Mouse (Mus musculus): ENCODE data around the gene Caly. TPM values are rescaled to one million over a fixed set of nuclear protein-coding genes. Genes with fewer than 3 reads are reported as not detected.

The Caly gene
- total RNA-seq (2021) (1 to 10 TPM; 5.7 to 5.9 TPM), polyA plus RNA-seq (2012; rRNA removed) (13.9 and 21.2 TPM in 2 replicates)
- long read RNA-seq, transcript Caly-204 (6 exons, 975 nt): major isoform, 9 of 11 reads
- long read RNA-seq, partial matches to known transcripts: 0 of 11 reads
- long read RNA-seq, other reads (novel, unspliced or antisense): 1 of 11 reads

DNA sequence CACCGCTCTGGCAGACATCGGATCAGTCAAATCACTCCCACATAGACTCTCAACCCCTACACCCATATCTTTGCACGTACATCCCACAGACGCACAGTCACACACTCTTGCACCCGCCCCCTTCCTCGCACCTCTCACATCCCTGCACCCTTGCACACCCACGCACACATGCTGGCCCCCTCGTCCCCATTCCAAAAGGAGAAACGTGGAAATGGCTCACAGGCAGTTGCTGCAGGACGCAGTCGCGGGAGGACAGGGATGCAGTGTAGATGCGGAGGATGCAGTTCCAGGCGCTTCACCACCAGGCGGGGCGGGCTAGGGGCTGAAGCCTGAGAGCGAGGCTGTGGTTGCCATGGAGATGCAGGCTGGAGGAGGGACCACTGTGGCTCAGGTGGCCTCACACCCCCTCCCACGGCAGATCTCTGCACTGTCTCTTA, at the start of gene Caly:
TSS of gene Caly (minus strand) at position 307 of the 437 bp plus-strand sequence.
- DNase-seq: no peak

DNA sequence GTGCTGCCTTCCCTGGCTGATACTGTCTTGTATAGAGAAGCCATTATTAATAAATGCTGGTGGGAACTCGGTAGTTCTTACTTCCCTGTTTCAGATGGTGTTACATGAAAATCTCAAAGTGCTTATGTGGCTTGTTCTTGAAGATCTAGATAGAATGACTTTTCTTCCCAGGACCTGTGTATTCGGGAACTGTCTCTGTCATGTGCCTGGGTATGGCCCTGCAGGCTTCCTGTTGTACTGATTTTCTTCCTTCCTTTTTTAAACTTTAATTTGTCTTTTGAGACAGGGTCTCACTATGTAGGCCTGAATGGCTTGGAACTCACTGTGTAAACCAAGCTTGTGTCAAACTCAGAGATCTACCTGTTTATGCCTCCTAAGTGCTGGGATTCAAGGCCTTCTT, 45.6 kb upstream of the Caly start:
- no peak for DNase-seq

DNA sequence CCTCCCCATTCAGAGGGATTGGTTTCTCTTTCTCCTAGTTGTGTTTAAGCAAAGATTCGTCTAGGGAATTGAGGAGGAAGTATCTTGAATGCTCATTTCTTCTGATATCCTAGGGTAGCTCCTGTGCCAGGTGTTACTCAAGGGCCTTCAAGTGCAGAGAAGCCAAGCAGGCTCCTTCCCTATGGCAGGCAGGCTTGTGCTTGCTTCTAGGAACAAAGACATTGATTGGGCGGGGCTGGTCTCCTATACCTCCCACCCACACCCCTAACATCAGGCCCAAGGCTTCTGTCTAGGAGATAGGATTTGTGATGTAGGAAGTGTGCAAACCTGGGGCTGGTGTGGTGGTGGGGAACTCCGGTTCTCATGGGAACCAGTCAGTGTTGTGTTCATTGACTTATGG, 44.6 kb upstream of the Caly start:
- no peak for DNase-seq

DNA sequence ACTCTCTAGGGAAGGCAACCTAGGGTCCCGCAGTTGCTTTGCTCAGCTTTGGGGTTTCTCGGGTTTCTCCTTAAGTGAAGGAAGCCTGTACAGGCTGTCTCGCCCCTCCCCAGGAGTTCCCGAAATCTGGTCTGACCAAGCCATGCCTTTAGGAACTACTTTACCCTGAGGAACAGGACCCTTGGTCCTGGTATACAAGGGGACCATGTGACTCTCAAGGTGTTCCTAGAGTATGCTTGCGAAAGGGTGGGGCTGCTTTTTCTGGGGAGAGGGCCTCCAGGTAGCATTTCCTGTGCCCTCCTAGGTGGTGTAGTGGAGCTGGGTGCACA, 43.6 kb upstream of the Caly start:
- no peak for DNase-seq

DNA sequence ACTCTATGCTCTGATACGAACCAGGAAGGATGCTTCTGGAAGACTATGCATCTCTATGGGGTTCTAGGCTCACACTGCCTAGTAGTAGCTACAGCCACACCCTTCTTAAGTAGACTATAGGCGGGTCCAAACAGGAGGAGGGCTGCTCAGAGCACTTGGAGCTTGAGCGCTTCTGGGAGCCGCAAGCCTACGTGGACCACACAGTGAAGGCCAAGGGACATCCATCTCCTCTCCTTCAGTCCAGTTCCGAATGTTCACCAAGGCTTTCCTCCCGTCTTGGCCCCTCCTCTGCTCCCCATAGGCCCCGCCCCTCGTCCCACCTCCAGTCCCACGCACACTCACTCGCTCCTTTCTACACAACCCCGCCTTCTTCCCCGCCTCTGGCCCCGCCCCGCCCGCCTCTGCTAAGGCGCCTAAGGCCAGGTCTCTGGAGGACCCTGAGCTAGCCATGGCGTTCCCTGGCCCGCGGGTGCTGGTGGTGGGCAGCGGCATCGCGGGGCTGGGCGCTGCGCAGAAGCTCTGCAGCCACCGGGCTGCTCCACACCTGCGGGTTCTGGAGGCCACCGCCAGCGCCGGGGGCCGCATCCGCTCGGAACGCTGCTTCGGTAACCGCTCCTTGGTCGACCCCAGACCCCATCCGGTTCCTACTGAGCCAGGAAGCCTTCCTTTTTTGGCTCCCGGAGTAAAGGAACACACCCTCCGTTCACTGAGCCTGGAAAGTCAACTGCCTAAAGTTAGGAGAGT, 43.1 kb upstream of the Caly start:
- peak; percentile 97 for DNase-seq

DNA sequence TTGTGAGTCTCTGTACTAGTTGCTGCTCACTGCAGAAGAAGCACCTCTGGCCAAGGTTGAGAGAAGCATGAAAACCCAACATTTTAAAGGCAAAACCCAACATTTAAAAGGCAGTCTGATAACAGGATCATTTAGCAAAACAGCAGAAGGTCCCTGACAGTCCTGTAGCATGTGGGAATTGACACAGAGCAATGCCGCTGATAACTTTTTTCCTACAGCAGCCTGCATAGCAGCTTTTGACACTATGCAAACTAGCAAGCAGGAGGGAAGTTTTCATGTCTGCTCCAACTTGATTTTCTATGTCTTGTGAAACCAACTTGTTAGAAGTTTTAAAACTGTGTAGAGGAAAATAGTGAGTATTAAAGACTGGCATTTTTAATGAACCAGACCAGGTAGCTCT, 42.0 kb upstream of the Caly start:
- DNase-seq: no peak

DNA sequence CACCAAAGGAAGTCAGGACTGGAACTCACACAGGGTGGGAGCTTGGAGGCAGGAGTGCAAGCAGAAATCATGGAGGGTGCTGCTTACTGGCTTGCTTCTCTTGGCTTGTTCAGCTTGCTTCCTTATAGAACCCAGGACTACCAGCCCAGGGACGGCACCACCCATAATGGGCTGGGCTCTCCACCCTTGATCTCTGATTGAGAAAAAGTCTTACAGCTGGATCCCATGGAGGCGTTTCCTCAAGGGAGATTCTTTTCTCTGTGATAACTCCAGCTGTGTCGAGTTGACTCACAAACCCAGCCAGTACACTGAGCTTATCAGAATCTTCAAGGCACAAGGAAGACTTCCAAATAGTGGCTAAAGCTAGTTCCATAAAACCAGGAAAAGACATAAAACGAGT, 40.4 kb upstream of the Caly start:
- no peak for DNase-seq

DNA sequence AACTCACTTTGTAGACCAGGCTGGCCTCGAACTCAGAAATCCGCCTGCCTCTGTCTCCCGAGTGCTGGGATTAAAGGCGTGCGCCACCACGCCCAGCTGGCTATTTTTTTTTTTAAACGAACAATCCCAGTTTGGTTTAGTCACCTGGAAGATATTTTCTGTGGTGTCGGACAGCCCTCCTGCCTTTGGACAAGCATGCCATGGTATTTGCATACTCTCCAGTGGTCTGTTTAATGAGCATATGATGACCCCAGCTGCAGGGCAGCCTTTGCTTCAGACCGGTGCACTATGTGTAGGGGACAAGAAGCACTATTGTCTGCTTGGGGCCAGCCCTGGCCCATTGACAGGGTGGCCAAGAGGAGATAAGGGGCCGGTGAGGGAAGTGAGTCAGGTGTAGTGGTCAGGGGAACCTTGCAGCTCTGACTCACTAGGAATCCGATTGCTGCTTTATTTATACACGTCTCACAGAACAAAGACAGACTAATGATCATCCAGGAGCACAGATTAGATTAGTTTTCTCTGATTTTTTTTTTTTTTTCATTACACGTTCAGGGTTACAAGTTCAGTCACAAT, 39.1 kb upstream of the Caly start:
- DNase-seq: no peak

DNA sequence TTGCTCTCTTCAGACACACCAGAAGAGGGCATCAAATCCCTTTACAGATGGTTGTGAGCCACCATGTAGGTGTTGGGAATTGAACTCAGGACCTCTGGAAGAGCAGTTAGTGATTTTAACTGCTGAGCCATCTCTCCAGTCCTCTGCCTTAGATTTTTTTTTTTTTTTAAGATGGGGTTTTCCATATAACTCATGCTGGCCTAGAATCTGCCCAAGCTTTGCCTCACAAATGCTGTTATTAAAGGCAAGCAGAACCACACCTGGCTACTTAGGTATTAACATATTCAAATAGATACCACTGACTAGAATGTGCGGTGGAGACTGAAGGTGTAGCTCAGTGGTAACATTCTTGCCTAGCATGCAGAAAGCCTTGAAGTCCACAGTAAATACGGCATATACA, 38.1 kb upstream of the Caly start:
- no peak for DNase-seq

DNA sequence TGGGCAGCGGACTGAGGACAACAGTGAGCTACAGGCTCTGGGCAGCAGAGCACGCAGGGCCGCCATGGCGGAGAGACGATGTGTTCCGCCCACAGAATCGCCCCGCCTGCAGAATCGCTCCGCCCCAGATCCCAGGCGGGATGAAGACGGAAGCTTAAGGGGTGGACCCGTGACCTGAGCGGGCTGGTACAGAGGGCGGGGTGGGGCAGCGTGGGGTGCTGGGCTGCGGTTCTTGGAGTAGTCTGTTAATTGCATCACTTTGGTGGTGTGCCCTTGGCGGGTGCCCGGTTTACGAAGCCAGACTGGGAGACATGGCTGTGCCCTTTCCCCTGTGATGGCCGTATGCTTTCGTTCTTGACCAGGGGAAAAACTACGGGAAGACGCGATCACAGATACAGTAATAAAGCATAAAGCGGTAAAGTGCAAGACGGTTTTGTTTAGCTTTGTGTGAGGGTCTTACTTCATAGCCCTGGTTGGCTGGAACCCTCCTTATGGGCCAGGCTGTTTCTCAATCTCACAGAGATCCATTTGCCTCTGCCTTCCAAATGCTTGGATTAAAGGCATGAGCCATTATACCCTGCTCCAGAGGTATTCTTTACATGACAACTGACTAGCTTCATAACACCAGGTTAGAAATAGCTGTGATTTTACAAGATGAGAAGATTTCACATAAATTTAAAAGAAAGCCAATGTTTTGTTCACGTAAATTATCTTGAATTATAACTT, 34.1 kb upstream of the Caly start, which contains the start of gene Echs1:
TSS of gene Echs1 (minus strand) at position 148 of the 726 bp plus-strand sequence.
- peak; percentile 97 for DNase-seq

DNA sequence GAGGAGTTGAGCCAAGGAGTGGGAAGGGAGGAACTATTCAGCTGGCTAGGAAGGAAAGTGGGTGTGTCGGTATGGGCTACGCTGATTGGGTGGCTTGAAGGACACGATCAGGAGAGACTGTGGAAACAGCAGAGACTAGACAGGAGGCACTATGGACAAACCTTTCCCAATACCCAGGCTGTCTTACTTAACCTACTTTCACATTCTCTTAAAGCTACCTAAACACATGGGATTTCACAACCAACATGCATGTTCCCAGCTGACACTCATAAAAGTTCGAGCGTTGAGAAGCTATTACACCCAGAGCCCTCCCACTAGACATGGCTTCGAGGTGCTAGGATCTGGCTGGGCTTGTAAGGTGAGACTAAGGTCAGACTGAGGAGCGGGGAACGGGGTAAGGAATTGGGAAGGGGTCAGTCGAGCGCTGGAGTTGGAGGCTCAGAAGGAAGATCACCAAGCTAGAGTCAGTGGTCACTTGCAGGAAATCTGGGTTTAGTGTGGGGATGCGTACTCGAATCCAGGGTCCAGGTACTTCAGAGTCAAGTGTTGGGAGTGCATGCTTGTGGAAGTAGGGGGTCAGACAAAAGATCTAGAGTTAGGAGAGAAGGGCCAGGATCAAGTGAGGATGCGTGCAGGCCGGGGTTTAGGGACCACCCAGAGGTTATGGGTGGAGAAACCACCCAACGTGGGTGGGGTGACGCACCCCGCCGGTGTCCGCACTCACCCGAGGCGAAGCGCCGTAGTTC, 33.4 kb upstream of the Caly start, which contains the start of gene Paox:
TSS of gene Paox (plus strand) at position 217 of the 746 bp plus-strand sequence.
- DNase-seq: peak; percentile 86

DNA sequence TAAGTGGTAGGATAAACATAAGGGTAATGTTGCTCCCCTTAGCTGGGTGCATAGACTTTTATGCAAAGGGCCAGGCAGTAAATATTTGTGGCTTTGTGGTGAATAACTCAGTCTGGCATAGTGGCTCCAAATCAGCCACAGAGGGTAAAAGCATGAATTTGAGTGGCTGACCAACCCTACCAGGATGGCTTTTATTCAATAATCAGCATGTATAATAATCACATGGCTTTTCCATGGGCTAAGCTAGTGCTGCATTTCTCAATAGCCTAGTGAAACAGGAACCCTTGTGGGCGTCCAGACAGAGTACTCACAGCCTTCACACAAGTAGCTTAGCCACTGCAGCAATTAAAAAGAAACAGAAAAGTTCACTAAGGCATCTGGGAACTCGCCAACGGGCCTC, 29.6 kb upstream of the Caly start:
- DNase-seq: no peak

DNA sequence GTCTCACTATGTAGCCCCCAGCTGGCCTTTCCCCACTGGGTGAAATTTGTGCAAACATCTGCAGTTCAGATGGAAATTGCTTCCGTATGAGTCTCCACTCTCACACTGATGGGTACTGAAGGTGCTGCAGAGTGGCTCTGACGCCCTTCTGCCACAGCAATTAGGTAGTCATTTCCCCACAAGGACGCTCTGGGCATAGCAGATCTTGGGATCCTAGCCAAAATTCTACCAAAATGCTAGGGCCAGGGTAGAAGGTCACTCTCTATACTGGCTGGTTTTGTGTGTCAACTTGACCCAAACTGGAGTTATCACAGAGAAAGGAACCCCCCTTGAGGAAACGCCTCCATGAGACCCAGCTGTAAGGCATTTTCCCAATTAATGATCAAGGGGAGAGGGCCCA, 21.7 kb upstream of the Caly start:
- DNase-seq: peak; percentile 73

DNA sequence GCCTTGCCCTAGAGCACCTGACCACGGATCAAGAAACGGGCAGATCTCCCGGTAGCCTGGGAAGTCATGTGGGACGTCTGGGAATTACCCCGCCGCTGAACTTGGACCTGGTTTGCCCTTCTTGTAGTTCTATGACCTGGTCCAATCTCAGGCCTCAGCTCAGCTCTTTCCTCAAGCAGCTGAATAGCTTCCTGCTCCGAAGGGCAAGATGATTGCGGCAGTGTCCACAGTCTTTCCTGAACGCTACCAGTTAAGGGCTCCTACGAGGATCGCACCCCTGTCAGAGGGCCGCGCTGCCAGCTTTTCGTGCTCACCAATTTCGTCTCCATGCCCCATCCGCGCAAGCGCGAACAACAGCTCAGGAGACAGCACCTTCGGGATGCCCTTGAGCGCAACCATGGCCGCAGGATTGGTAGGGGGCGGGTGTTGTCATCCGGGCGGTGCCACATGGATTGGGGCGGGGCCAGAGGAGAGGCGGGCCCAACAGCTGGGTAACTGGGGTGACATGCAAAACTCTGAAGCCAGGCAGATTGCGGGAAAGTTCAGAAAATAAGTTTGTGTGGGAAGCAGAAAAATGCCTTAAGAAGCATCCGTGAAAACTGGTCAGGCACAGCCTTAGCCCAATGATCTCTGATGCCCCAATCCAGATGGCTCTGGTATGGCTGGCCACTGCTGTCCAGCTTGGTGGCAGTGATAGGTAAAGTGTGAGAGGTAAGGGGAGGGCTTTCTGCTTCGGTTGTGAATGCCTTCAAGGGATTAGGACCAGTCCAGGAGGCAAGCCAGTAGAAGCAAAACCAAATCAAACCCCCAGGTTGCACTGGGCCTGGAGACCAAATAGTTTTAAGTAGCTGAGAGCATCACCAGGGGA, 19.9 kb upstream of the Caly start, which contains the start of gene Fuom:
TSS of gene Fuom (minus strand) at position 449 of the 868 bp plus-strand sequence.
- DNase-seq: peak; percentile 97

DNA sequence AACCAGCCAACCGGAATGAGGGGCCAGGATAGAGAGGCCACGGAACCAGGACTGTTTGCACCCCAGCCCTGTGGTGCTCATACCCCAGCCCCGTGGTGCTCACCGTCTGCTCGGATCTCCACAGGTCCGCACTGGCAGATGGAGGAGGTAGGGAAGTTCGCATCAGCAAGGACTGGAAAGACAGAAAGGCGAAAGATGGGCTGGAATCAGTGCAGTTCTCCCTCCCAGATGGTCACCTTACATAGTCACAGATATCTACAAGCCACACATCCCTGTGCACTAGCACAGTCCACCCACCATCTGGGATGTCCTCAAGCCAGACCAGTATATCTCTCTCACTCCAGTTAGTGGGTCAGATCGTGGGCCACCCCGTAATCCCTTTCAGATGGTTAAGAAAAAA, 19.1 kb upstream of the Caly start:
- no peak for DNase-seq

DNA sequence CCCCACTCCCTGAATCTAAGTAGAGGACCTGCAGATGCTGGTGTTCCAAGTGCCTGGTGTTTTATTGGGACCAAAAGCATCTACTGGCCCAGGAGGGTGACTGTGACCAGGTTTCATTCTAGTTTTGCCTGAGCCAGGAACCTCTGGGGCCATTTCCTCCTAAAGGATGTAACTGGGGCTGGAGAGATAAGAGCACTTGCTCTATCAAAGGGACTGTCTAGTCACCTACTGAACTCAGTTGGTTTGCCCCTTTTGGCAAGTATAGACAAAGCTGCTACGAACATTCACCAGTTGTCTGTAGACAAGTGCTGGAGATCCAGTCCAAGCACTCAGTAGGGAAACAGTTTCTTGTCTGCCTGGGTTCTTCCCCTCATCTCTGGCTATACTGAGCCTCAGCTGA, 16.1 kb upstream of the Caly start:
- DNase-seq: no peak

DNA sequence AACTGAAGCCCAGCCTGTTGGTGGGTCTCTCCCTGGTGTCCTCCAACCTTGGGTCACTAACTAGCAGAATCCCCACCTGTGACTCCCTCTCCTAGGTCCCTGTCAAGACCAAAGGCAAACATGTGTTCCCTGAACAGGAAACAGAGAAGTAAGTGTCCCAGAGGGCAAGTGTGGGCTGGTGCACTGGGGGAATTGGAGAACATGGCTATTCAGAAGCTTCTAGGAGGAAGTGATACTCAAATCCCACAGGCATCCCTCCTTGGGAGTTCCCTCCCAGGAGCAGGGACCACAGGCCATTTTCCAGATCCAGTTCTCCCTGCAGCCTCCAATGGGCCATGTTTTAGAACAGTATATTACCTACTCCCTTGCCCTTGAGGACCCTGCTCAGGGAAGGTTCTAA, 13.7 kb upstream of the Caly start:
- no peak for DNase-seq

DNA sequence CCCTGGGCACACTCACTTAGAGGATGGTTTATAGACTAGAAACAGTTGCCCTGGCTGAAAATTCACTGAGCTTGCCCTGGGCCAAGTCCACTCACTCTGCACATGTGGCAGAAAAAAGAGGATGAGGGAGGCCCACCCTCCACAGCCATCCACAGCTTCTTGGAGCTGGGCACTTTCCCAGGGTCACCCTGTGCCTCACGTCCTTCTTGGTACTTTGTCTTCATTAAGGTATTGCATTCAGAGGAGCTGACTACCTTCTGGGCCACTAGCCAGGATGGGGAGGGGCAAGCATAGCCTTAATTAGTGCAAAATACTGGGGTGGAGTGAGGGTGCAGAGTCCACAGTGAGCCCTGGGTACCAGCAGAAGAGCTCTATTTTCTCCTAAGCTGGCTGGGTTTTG, 13.2 kb upstream of the Caly start:
- no peak for DNase-seq

DNA sequence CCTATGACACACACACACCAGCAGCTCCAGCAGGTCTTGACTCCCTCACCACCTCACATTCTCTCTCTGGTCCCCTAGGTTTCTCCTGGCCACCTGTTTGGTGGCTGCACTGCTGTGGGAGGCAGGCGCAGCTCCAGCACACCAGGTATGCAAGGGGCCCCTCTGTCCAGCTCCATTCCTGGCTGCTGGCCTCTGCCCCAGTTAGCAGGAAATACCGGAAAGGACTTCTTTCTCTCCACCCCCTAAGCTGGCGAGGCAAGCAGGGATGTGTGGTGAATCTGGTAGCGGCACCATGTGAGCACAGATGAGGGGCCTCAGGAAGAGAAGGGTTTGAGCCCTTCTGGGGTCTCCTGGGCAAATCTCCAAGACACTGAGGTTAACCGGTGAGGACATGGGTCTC, 12.6 kb upstream of the Caly start:
- DNase-seq: no peak

DNA sequence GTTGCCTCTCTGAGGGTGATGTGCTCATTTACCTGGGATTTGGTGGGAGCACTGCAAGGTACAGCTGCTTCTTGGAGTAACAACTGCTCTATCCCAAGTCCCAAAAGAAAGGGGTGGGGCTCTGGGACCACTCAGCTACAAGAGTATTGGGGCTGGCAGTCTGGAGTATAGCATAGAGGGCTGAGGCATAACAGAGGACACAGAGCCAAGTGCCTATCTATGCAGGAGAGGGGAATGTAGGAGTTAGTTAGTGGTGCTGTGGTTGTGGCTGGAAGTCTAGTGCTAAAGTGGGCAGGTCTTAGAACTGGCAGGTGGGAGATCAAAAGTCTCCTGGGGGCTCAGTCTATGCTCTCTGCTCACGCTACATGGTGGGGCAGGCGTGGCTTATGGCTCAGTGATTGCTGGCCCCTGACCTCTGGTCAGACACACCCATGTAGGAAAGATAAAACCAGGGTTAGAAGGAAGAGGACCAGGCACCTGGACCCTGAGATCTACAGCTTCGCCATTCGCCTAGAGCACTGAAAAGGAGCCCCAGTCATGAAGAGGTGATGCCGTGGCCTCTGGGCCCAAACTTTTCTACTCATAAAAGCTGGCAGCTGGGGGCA, 10.7 kb upstream of the Caly start, which contains the start of gene Prap1:
TSS of gene Prap1 (plus strand) at position 472 of the 605 bp plus-strand sequence.
- no peak for DNase-seq

DNA sequence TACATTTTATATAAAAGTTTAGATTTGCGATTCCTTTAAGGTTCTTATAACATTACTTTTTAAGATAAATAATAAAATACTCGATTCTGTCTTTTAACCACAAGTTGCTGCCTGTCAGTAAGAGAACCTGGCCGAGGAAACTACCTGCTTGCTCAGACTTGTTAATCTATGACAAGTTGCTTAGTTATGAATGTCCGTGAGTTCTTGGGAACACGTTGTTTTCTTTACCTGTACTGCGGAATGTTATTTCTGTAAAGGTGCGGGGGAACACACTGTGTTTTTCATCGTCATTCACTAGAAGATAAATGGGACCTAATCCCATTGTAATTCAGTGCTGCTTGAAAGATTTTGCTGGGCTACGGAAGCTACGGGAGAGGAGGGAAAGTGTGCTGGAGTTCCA, 8.3 kb upstream of the Caly start:
- DNase-seq: no peak
